Mouse (Mus musculus) kidney, adult 2 months (tissue): ENCODE data around the gene Foxp1.

Experiments
- CTCF ChIP-seq: fragments of 200-500 bp; conservative IDR thresholded peaks from 2 replicates; pipeline ENCODE4 v1.5.1; 2011; ENCODE audit warnings: low read depth, mild to moderate bottlenecking, control low read depth, low read length, moderate library complexity, mixed read lengths; ENCODE audit not compliant: insufficient read depth, insufficient read length
- POLR2A ChIP-seq: fragments of 200-500 bp; IDR thresholded peaks from one replicate; pipeline ENCODE4 v1.6.1; 2011; ENCODE audit warnings: low read depth, low read length, control low read depth

- no peak for TF ChIP-seq CTCF
- TF ChIP-seq POLR2A = no peak
These were observed 512.8 kb downstream of the Foxp1 start for GRCm38 (mm10) chr6:99009771-99010170.
